In the genomic region with DNA sequence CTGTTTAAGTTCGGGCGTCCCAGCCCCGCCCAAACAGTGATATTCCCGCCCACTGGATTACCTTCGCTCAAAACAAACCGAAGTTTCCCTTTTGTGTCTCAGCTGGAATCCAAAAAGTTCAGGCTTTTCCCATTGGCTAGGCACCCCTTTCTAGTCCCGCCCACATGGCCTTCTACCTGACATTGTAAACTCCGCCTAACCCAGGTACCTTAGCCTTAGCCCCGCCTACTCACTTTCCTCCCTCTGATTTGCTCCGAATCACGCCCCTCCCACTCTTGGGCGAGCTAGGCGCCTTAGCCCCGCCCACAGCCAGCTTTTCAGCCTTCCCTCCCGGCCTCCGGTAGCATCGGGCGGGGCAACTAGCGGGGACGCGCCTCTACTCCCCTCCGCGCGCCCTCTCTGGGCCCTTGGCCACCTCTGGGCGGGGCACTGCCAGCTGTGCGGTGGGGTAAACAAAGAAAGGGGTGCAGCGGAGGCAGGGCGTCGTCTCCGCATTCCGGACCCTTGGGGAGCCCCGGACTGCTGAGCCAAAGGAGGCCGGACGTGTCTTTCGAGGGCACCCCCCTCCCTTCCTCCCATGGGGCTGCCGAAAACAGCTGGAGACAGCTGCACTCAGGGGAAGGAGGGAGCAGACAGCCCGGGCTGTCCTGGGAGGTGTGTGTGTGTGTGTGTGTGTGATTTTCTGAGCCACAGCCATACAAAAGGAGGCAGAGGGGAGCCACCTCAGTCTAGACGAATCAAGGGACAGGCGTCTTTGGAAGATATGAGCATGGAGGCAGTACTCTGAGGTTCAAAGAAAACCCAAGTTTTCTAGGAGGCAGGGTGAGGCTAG, we compare ENCODE assay signal across 9 mouse cellular contexts. TPM values are rescaled to one million over a fixed set of nuclear protein-coding genes. Genes with fewer than 3 reads are reported as not detected.
DNase-seq lines count a peak whose midpoint lies in the region; ATAC-seq lines count a peak whose summit lies in the region.
"Had no signal": no experiment of that assay in that cellular context is flagged by ENCODE, and none has a peak within 500 bp of the region (broad histone marks: within the 10 kb centered on the region; RNA-seq: fewer than 3 reads in every experiment).

No protein-coding gene starts in this region.

- H3K4me2 ChIP-seq in embryonic facial prominence, embryonic 14.5 days (ENCODE audit: low read depth, low read length), result peak overlapping the region; percentile 99
- H3K4me2 ChIP-seq in heart, embryonic 12.5 days, result peak overlapping the region; percentile 95
- peak overlapping the region; percentile 89 for H3K4me2 ChIP-seq in kidney, embryonic 16.5 days (replicated peaks; ENCODE audit: low read depth, low read length)
- peak overlapping the region; percentile 92 for H3K4me2 ChIP-seq in lung, embryonic 15.5 days

- H3K4me3 ChIP-seq in embryonic facial prominence, embryonic 14.5 days (ENCODE audit: low read depth, low read length), result peak overlapping the region; percentile 60
- peak overlapping the region; percentile 70 for H3K4me3 ChIP-seq in heart, embryonic 12.5 days
- H3K4me3 ChIP-seq in kidney, embryonic 16.5 days (ENCODE audit: low read length), result peak overlapping the region; percentile 66
- peak overlapping the region; percentile 65 for H3K4me3 ChIP-seq in lung, embryonic 15.5 days

- peaks cover 11% of the 10 kb centered on the region; the same call in 1 of the 2 replicates for H3K36me3 ChIP-seq in embryonic facial prominence, embryonic 14.5 days (ENCODE audit: control insufficient read depth, insufficient read depth, low read length)
- peaks cover 10% of the 10 kb centered on the region for H3K36me3 ChIP-seq in heart, embryonic 12.5 days
- 0 out of 2 replicates have a peak, but pooled peaks cover 4% of the 10 kb centered on the region for H3K36me3 ChIP-seq in kidney, embryonic 16.5 days (ENCODE audit: insufficient read depth, low read length)
- H3K36me3 ChIP-seq in lung, embryonic 15.5 days, result peaks cover 9% of the 10 kb centered on the region; the same call in 1 of the 2 replicates

- ATAC-seq in embryonic facial prominence, embryonic 14.5 days (ENCODE audit: low read depth), result peak; percentile 38
- ATAC-seq in heart, embryonic 12.5 days (ENCODE audit: insufficient number of reproducible peaks, low FRiP score), result peak; percentile 49
- peak; percentile 57 for ATAC-seq in kidney, embryonic 16.5 days (ENCODE audit: low FRiP score, low TSS enrichment)
- peak; percentile 76 for ATAC-seq in lung, embryonic 15.5 days (ENCODE audit: borderline replicate concordance, extremely low read depth, low FRiP score, low TSS enrichment)
- peak; percentile 48 for ATAC-seq in neutrophil, adult 5-6 weeks (ENCODE audit: extremely low read depth, insufficient number of reproducible peaks, low FRiP score, poor library complexity, severe bottlenecking)

- H3K9ac ChIP-seq in embryonic facial prominence, embryonic 14.5 days (ENCODE audit: low read depth, low read length), result peak overlapping the region; percentile 48
- H3K9ac ChIP-seq in heart, embryonic 12.5 days, result peak overlapping the region; percentile 49
- H3K9ac ChIP-seq in kidney, embryonic 16.5 days (replicated peaks; ENCODE audit: low read length), result peak overlapping the region; percentile 66
- H3K9ac ChIP-seq in lung, embryonic 15.5 days, result peak overlapping the region; percentile 70

- DNase-seq in B cell, adult 2 months, result peak; percentile 88 to 90
- peak; percentile 93 to 97 for DNase-seq in adrenal gland, adult (ENCODE audit: inconsistent age in 2 of 2, low spot score in 1 of 2)
- peak; percentile 97 for DNase-seq in embryonic facial prominence, embryonic 14.5 days (ENCODE audit: low spot score)
- peak; percentile 78 to 79 for DNase-seq in thymus, postnatal 10 days (ENCODE audit: low spot score in 2 of 2)

- H3K9me3 ChIP-seq in embryonic facial prominence, embryonic 14.5 days (ENCODE audit: control insufficient read depth, low read length), result no peaks in the 10 kb centered on the region
- no peaks in the 10 kb centered on the region for H3K9me3 ChIP-seq in heart, embryonic 12.5 days (replicated peaks)
- no peaks in the 10 kb centered on the region for H3K9me3 ChIP-seq in kidney, embryonic 16.5 days (ENCODE audit: low read length)
- no peaks in the 10 kb centered on the region for H3K9me3 ChIP-seq in lung, embryonic 15.5 days

- H3K27me3 ChIP-seq in embryonic facial prominence, embryonic 14.5 days (replicated peaks; ENCODE audit: control insufficient read depth, insufficient read depth, low read length), result peaks cover 76% of the 10 kb centered on the region
- peaks cover 92% of the 10 kb centered on the region for H3K27me3 ChIP-seq in heart, embryonic 12.5 days (replicated peaks)
- H3K27me3 ChIP-seq in kidney, embryonic 16.5 days (ENCODE audit: insufficient read depth, low read length), result peaks cover 58% of the 10 kb centered on the region
- peaks cover 53% of the 10 kb centered on the region for H3K27me3 ChIP-seq in lung, embryonic 15.5 days

- under 1% methylated on average over 34 of the region's 39 CpGs for WGBS in embryonic facial prominence, embryonic 14.5 days
- WGBS in heart, embryonic 12.5 days, result under 1% methylated on average over 39 of the region's 39 CpGs
- under 1% methylated on average over 38 of the region's 39 CpGs for WGBS in kidney, embryonic 16.5 days
- under 1% methylated on average over 38 of the region's 39 CpGs for WGBS in lung, embryonic 15.5 days

- H3K4me1 ChIP-seq in embryonic facial prominence, embryonic 14.5 days (ENCODE audit: control insufficient read depth, insufficient read depth, low read length), result peaks cover 45% of the 10 kb centered on the region
- H3K4me1 ChIP-seq in heart, embryonic 12.5 days (replicated peaks), result peaks cover 65% of the 10 kb centered on the region
- peaks cover 74% of the 10 kb centered on the region for H3K4me1 ChIP-seq in kidney, embryonic 16.5 days (ENCODE audit: insufficient read depth, low read length)
- peaks cover 74% of the 10 kb centered on the region for H3K4me1 ChIP-seq in lung, embryonic 15.5 days

- peak overlapping the region; percentile 73 for H3K27ac ChIP-seq in embryonic facial prominence, embryonic 14.5 days (replicated peaks; ENCODE audit: low read depth, low read length)
- H3K27ac ChIP-seq in heart, embryonic 12.5 days (ENCODE audit: poor library complexity, severe bottlenecking), result peak overlapping the region; percentile 84
- peak overlapping the region; percentile 94 for H3K27ac ChIP-seq in kidney, embryonic 16.5 days (ENCODE audit: low read length)
- H3K27ac ChIP-seq in lung, embryonic 15.5 days, result peak overlapping the region; percentile 94

RNA-seq across cellular contexts. Expression of a gene that starts 6.6 kb away (rescaled TPM):
- 74.2 and 74.8 TPM in 2 replicates for polyA plus RNA-seq in embryonic facial prominence, embryonic 14.5 days (2014; fragmentation: Nextera tagmentation; extraction: Ambion mirVana)
- 53.9 and 57.1 TPM in 2 replicates for polyA plus RNA-seq in heart, embryonic 12.5 days (2016; fragmentation: Nextera tagmentation; extraction: Ambion mirVana)
- 45.9 and 55.8 TPM in 2 replicates for polyA plus RNA-seq in kidney, embryonic 16.5 days (2015; fragmentation: Nextera tagmentation; extraction: Ambion mirVana)
- 96.2 and 102 TPM in 2 replicates for polyA plus RNA-seq in lung, embryonic 15.5 days (2015; fragmentation: Nextera tagmentation; extraction: Ambion mirVana)
- 0.12 TPM in 1 of 2 replicates, not detected in the other for total RNA-seq in neutrophil, adult 5-6 weeks (2017)

RNA-seq across cellular contexts. Expression of a gene that starts 24.9 kb away (rescaled TPM):
- 26.5 and 30.3 TPM in 2 replicates for polyA plus RNA-seq in embryonic facial prominence, embryonic 14.5 days (2014; fragmentation: Nextera tagmentation; extraction: Ambion mirVana)
- polyA plus RNA-seq in heart, embryonic 12.5 days (2016; fragmentation: Nextera tagmentation; extraction: Ambion mirVana), result 35.4 and 39.4 TPM in 2 replicates
- 51.4 and 56.9 TPM in 2 replicates for polyA plus RNA-seq in kidney, embryonic 16.5 days (2015; fragmentation: Nextera tagmentation; extraction: Ambion mirVana)
- polyA plus RNA-seq in lung, embryonic 15.5 days (2015; fragmentation: Nextera tagmentation; extraction: Ambion mirVana), result 48.3 and 51.4 TPM in 2 replicates
- 56.8 and 69.9 TPM in 2 replicates for total RNA-seq in neutrophil, adult 5-6 weeks (2017)

RNA-seq across cellular contexts. Expression of a gene that starts 26.3 kb away (rescaled TPM):
- not detected in 2 replicates for polyA plus RNA-seq in embryonic facial prominence, embryonic 14.5 days (2014; fragmentation: Nextera tagmentation; extraction: Ambion mirVana)
- 1.2 and 1.5 TPM in 2 replicates for polyA plus RNA-seq in heart, embryonic 12.5 days (2016; fragmentation: Nextera tagmentation; extraction: Ambion mirVana)
- 0.64 and 0.80 TPM in 2 replicates for polyA plus RNA-seq in kidney, embryonic 16.5 days (2015; fragmentation: Nextera tagmentation; extraction: Ambion mirVana)
- polyA plus RNA-seq in lung, embryonic 15.5 days (2015; fragmentation: Nextera tagmentation; extraction: Ambion mirVana), result 0.79 and 1.3 TPM in 2 replicates
- total RNA-seq in neutrophil, adult 5-6 weeks (2017), result not detected in 2 replicates
- total RNA-seq: left cerebral cortex, adult 8-10 months had no signal

Comparison
In these comparisons a context has a peak if more than half of its experiments do, and no peak if none do; other contexts are left out.
1. Peak in every context shown above with its lines: DNase-seq, ATAC-seq, H3K4me3 ChIP-seq and H3K27ac ChIP-seq.